Mouse (Mus musculus) MN1 (cell line): ENCODE measurements at regions not wholly inside any gene's neighbourhood (a gene's known extent, or its start where the extent isn't known, plus 50 kb on each side); places are given as distances from the start of the nearest gene placed in this dataset.

Experiments used
- DNase-seq: peaks from one replicate; pipeline ENCODE4 v3.0.0-alpha.2; 2016; ENCODE audit warnings: low spot score

DNA sequence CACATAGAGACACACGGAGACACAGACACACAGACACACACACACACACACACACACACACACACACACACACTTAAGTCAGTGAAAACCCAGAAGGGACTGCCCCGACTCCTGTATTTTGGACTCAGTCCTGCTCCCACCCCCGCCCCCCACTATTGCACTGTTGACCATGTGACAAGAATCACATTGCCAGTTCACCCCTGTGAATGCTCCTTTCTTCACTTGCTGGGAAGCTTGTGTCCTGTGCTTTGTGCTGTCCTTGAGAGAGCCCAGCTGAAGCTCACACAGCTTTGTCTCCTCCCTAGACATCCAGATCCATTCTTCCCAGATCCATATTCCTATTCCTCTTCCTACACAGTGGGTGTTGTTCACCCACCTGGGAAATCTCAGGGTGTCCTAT is 400.0 kb downstream of the Cdh26 start:
- DNase-seq: no peak

DNA sequence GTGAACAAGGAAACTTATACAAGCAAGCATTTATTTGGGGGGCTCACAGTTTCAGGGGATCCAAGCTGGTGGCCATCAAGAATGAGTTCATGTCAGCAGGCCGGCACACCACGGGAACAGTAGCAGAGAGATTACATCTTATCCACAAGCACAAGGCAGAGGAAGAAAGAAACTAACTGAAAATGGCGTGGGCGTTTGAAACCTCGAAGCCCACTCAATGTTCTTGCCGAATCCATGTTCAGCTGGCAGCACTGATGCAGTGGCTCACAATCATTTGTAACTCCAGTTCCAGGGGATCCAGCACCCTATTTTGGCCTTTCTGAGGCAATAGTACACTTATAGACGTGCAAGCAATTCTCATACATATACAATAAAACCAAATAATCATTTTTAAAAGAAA is 404.7 kb downstream of the Cdh26 start:
- no peak for DNase-seq

- DNase-seq: no peak
These were observed 408.2 kb downstream of the Cdh26 start for GRCm38 (mm10) chr2:178838571-178838970.

- no peak for DNase-seq
These were observed 410.6 kb downstream of the Cdh26 start for GRCm38 (mm10) chr2:178840975-178841374.

- no peak for DNase-seq
These were observed 412.3 kb downstream of the Cdh26 start for GRCm38 (mm10) chr2:178842595-178842994.

DNA sequence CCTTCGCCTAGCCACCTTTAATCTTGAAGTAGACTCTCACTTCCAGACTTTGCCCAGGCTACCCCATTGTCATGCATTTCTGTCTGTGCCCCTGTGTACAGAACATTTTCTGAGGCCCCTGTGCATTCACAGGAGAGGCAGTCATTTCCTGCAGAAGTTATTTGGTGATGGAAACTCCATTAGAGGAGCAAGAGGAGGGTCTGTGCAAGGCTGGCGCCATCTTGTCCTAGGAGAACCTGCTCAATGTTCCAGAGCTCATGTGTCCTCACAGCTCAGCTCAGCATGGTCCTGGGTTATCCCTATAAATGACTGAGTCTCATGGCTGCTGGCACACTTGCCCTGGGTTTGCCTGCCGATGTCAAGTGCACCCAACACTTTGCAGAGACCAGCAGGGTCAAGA is 413.1 kb downstream of the Cdh26 start:
- DNase-seq: no peak

- DNase-seq: no peak
These were observed 414.2 kb downstream of the Cdh26 start for GRCm38 (mm10) chr2:178844561-178844960.

DNA sequence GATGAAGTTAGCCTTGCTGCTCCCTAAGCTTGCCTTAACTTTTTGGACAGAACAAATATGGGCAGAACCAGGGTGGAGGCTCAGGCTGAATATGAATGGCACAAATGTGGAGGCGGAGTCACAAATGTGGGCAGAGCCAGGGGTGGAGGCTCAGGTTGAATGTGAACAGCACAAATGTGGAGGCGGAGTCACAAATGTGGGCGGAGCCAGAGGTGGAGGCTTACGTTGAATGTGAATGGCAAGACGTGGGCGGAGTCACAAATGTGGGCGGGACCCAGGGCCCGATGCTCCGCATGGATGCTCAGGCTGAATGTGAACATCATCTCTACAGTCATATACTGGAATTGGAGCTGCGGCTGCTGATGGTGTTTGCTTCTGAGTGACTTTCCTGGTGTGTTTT is 420.0 kb downstream of the Cdh26 start:
- no peak for DNase-seq

DNA sequence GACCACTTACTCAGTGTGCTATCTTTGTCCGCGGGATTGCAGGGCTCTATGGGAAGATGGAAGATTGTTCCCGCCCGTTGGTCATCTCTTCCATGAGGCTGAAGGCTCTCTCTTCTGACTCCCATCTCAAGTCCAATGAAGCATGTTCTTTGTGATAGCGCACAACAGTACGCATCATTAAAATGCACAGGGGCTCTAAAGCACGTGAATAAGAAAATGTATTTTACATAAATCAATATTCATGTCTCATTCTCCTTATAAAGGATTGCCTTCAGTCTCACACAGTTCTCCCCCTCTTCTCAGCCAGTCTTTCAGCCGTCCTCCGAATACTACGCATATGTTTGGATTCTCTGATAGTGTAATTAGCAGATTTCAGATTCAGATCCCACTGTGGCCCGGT is 420.4 kb downstream of the Cdh26 start:
- no peak for DNase-seq

GRCm38 (mm10) chr2:178854012-178854411 is 423.7 kb downstream of the Cdh26 start:
- no peak for DNase-seq

- no peak for DNase-seq
These were observed 424.4 kb downstream of the Cdh26 start for GRCm38 (mm10) chr2:178854760-178855159.

DNA sequence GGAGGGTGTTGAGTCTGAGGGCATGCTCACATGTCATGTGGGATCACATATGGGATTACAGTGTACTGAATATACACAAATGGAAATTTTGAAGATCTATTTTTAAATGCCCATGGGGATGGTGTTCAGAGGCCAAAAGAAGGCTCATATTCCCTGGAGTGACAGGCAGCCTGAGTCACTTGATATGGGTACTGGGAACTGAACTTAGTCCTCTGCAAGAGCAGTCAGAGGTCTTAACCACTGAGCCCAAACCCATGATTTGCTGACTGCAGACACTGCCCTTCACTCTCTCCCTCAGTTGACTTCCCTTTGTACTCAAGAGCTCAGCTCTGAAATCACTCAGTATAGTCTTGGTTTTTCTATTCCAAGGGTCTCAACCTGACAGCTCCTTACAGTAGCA is 432.3 kb downstream of the Cdh26 start:
- no peak for DNase-seq

DNA sequence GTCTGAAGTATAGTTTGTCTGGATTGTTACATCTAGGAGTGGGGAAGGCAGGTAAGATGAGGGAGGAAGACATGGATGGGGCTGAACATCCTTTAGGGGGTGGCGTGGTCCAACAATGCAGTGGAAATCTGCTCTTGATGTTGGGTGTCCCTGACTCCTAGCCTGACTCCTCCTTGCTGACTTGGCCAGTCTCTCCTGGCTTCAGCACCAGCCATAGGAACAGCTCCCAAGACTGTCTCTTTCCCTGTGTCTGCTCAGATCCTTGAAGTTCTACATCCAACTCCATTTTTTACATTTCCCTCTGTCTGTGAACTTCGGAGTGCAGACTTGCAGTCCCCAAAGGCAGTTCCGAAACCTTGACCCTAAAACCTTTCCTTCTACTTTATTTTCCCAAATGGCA is 436.8 kb downstream of the Cdh26 start:
- no peak for DNase-seq

- no peak for DNase-seq
These were observed 438.8 kb downstream of the Cdh26 start for GRCm38 (mm10) chr2:178869160-178869559.

DNA sequence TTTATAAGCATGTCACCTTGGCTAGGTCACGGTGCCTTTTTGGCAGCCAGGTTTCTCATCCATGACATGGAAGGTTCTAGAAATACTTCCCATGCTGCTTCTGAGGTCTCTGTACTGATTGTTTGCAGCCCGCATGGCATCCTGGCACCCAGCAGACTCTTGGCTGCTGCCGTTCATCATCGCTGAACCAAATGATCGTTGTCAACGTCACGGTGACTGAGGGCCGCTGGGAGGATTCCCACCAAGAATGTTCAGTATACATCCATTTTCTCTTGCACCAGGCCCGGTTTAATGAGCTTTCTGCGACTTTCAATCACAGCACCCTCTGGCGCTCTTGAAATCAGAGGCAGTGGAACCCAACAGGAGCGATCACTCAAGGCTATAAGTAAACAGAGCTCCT is 448.1 kb downstream of the Cdh26 start:
- no peak for DNase-seq

DNA sequence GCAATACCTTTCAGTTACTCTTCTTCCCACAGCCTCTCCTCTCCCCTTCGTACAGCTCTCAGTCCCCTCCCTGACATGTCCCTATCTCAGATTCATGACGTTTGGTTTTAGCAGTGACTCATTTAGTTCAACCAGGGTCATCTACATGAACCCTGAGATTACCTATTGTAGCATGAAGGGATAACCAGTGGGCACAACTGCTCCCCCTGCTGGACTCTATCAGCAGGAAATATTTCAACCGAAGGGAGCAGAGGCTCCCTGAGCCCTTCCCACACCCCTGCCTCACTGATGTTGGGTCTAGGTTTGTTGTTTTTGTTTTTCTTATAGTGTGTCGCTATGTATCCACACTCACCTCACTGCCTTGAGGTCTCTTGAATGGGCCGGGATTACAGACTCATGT is 455.4 kb downstream of the Cdh26 start:
- DNase-seq: no peak

GRCm38 (mm10) chr2:178888704-178889103 is 458.4 kb downstream of the Cdh26 start:
- no peak for DNase-seq

DNA sequence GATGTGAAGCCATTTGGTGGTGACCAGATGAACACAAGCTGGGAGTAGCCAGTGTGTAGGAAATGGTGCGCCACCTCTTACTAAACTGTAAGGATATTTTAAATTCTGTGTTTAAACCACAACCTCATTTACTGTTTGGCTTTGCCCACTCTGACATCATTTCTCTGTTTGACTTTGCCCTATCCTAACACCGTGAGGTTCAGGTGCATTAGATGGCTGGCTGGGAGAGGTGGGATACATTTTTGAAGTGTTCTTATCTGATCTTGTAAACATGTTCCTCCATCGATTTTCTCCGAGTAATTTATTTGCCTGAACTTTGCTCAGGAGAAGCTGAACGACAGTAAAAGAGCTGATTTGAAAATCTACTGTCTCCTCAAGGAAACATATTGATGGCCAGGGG is 472.1 kb downstream of the Cdh26 start:
- no peak for DNase-seq

GRCm38 (mm10) chr2:178909325-178909724 is 479.0 kb downstream of the Cdh26 start:
- no peak for DNase-seq

DNA sequence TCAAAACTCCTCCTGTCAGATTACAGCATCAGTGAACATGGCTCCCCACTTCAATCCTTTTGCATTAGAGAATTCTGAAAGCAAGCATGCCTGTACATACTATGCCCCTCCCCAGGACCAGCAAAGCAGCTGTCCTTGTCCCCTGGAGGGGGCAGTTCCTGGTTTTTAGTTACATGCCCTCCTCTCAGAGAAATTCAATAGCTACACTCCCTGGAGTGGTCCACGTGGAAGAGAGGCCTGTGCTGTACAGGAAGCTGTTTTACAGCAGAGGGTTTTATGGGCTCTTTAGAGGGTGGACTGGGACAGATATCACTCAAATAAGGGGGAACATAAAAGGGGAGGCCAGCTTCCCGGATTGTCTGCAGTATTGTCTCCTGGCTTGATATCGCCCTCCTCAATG is 481.3 kb downstream of the Cdh26 start:
- no peak for DNase-seq

- DNase-seq: no peak
These were observed 486.1 kb downstream of the Cdh26 start for GRCm38 (mm10) chr2:178916316-178917033.

DNA sequence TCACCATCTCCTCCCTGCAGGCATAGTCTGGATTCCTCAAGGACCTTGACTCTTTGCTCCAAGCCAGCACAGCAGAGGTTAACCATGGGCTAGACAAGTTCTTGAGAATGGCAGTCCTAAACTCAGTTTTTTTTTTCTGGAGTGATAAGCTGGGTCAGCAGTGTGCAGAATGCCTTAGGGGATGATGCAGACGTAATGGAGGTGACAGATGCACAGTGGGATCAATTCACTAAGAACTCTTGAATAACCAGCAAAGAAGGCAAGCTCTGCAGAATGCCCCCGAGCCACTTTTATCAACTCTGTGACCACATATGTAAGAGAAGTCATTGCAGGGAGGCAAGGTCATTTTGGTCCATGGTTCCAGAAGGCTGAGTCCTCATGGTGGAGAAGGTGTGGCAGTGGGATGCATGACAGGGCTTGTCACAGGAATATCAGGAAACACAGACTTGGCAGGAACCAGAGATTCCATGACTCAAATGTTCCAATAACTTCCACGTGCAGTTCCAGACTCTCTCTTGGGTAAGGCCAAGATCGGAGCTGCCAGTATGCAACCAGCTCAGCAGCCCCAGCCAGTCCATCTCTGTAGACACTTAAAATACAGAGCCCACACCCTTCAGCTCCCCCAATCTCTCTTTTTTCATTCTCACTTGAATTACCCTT is 494.3 kb downstream of the Cdh26 start:
- no peak for DNase-seq

DNA sequence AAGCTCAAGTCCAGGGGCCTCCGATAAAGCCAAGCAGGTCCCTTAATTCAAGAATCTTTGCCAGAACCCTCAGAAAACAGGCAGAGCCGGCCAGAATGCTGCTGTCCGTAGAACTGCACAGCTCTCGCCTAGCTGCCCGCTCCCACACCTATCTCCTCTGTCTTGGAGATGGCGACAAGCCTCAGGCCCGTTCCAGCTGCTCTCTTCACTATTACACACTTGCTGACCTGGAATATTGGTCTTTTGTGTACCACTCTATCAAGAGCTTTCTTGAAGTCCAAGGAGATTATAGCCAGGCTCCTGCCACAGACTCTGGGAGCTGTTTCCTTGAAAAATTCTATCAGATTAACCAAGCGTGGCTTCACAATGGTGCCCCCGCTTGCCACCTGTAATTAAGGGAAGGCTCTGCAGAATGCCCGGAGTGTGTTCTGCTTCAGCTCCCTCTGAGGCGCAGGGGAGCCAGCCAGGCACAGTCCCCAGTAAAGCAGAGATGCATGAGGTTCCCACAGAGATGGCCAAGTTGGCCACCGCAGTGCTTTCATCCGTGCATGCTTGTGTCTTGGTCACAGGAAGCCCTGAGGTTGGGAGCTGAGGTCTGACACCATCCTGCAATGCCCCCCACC is 496.8 kb downstream of the Cdh26 start:
- DNase-seq: no peak

- no peak for DNase-seq
These were observed 498.7 kb downstream of the Cdh26 start for GRCm38 (mm10) chr2:178929033-178929432.
